Mouse (Mus musculus) liver, postnatal 0 days (tissue): ENCODE data around the gene Dagla. TPM values are rescaled to one million over a fixed set of nuclear protein-coding genes. Genes with fewer than 3 reads are reported as not detected.
A peak's percentile ranks its signal among the peaks of the same experiment; 100 is the strongest.

ENCODE experiments used
- ATAC-seq: fragments of 200-750 bp; cut with Nextera tagmentation; 2 replicates; pipeline ENCODE4 v1.8.0; 2017; ENCODE audit warnings: mild to moderate bottlenecking, moderate library complexity
- DNase-seq: peaks from one replicate; pipeline ENCODE4 v3.0.0-alpha.2; 2016
- H3K27ac ChIP-seq: fragments of 300-500 bp; sonication (generic); 2 replicates; pipeline ENCODE4 v1.5.1; 2014; ENCODE audit warnings: antibody characterized with exemption, moderate library complexity, mild to moderate bottlenecking, low read depth
- H3K27me3 ChIP-seq: fragments of 300-500 bp; sonication (generic); 2 replicates; pipeline ENCODE4 v1.6.1; 2014; ENCODE audit warnings: low read length, control low read depth, mixed read lengths; ENCODE audit not compliant: insufficient read depth
- H3K36me3 ChIP-seq: fragments of 300-500 bp; sonication (generic); replicated peaks from 2 replicates; pipeline ENCODE4 v1.6.1; 2014; ENCODE audit warnings: mild to moderate bottlenecking, control low read depth, low read length, moderate library complexity, mixed read lengths; ENCODE audit not compliant: insufficient read depth
- H3K4me1 ChIP-seq: fragments of 300-500 bp; sonication (generic); 2 replicates; pipeline ENCODE4 v1.6.1; 2014; ENCODE audit warnings: antibody characterized with exemption, mild to moderate bottlenecking, control low read depth; ENCODE audit not compliant: insufficient read depth
- H3K4me2 ChIP-seq: fragments of 300-500 bp; sonication (generic); 2 replicates; pipeline ENCODE4 v1.6.1; 2014; ENCODE audit warnings: low read depth, mild to moderate bottlenecking, low read length, moderate library complexity, mixed read lengths
- H3K4me3 ChIP-seq: fragments of 300-500 bp; sonication (generic); 2 replicates; pipeline ENCODE4 v1.5.1; 2014; ENCODE audit warnings: low read depth, low read length
- H3K9ac ChIP-seq: fragments of 300-500 bp; sonication (generic); replicated peaks from 2 replicates; pipeline ENCODE4 v1.6.1; 2014; ENCODE audit warnings: mild to moderate bottlenecking, moderate library complexity
- H3K9me3 ChIP-seq: fragments of 300-500 bp; sonication (generic); 2 replicates; pipeline ENCODE4 v1.6.1; 2016; ENCODE audit warnings: mild to moderate bottlenecking, control low read depth, low read length, mixed read lengths
- CTCF ChIP-seq: sonication (generic); IDR thresholded peaks from 2 replicates; pipeline ENCODE4 v1.5.1; 2016; ENCODE audit warnings: antibody characterized with exemption, low read depth
- EP300 ChIP-seq: IDR thresholded peaks from 2 replicates; pipeline ENCODE4 v1.6.1; 2016; ENCODE audit warnings: antibody characterized with exemption, low read depth, mild to moderate bottlenecking
- WGBS: fragments of 180-500 bp; shearing (Covaris S2); extraction: QIAGEN DNeasy Blood & Tissue Kit; methylation state at CpG from one replicate; pipeline ENCODE4 v1.1.7; 2014; ENCODE audit not compliant: insufficient replicate concordance; 5-methylcytosine and 5-hydroxymethylcytosine counted together
- polyA plus RNA-seq: library from polyadenylated mRNA; unstranded; fragments of >200 nt; fragmentation: Nextera tagmentation; extraction: Ambion mirVana; gene quantifications from 2 replicates; pipeline ENCODE4 v1.2.1, GENCODE M21; 2015

Dagla gene
- polyA plus RNA-seq, 1 experiment from 2014 or later: 0.21 TPM

DNA sequence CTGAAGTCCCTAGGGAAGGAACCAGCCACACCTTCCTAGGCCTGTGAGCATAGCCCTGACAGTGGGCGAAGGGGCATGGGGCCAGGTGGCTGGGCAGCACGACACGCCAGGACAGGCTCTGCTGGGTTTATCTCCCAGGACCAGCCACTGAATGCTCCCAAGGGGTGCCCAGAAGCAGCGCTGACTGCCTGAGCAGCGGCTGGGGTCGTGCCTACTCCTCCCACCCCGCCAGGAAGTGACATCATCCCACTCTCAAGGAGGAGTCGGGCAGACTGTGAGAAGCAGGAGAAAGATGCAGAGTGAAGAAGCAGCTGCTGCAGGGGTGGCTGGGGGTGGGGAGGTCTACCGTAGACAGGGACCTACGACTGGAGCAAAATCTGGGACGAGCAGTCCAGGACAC lies 31.9 kb downstream of the Dagla start:
- Histone ChIP-seq H3K9ac (no peak overlapping the region), H3K9me3 (no peaks in the 10 kb centered on the region), H3K4me1 (peaks cover 9% of the 10 kb centered on the region), H3K27me3 (no peaks in the 10 kb centered on the region), H3K36me3 (no peaks in the 10 kb centered on the region), H3K4me3 (no peak overlapping the region), H3K27ac (no peak overlapping the region), H3K4me2 (no peak overlapping the region)
- ATAC-seq (no peak), DNase-seq (peak; percentile 38)
- no peak for TF ChIP-seq EP300
- no peak for TF ChIP-seq CTCF
- 35% methylated on average over 11 of the region's 11 CpGs for WGBS

DNA sequence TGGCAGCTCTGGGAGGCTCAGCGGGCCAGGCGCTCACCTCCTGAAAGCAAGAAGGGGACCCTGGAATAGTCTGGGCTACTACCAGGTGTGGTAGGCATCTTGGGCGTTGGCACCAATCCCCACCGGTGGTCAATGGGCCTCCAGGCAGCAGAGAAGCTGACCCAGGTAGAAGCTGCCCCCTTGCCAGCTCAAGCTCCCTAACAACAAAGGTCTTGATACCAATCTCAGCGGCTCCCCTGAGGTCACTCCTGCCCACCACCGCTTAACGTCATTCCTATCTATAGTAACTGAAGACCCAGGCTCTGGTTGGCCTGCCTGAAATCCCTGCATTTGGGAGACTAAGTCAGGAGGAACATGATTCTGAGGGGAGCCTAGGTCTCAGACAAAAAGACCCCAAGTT lies 33.1 kb downstream of the Dagla start:
- WGBS: 79% methylated on average over 7 of the region's 7 CpGs
- peaks cover 3% of the 10 kb centered on the region for H3K4me1 ChIP-seq
- H3K4me2 ChIP-seq: no peak overlapping the region
- TF ChIP-seq CTCF (no peak), EP300 (no peak)
- DNase-seq (no peak), ATAC-seq (no peak)
- no peak overlapping the region for H3K9ac ChIP-seq
- H3K36me3 ChIP-seq: no peaks in the 10 kb centered on the region
- no peaks in the 10 kb centered on the region for H3K9me3 ChIP-seq
- no peaks in the 10 kb centered on the region for H3K27me3 ChIP-seq
- H3K27ac ChIP-seq: no peak overlapping the region
- no peak overlapping the region for H3K4me3 ChIP-seq

GRCm38 (mm10) chr19:10270356-10270755 lies 34.3 kb downstream of the Dagla start:
- Histone ChIP-seq H3K36me3 (no peaks in the 10 kb centered on the region), H3K9me3 (no peaks in the 10 kb centered on the region), H3K27ac (no peak overlapping the region), H3K4me3 (no peak overlapping the region), H3K27me3 (no peaks in the 10 kb centered on the region), H3K4me2 (no peak overlapping the region), H3K4me1 (peaks cover 3% of the 10 kb centered on the region), H3K9ac (no peak overlapping the region)
- no peak for TF ChIP-seq EP300
- no peak for TF ChIP-seq CTCF
- 72% methylated on average over 5 of the region's 5 CpGs for WGBS
- DNase-seq (no peak), ATAC-seq (no peak)

GRCm38 (mm10) chr19:10268851-10269250 lies 35.8 kb downstream of the Dagla start:
- Histone ChIP-seq H3K27me3 (no peaks in the 10 kb centered on the region), H3K36me3 (no peaks in the 10 kb centered on the region), H3K27ac (no peak overlapping the region), H3K9me3 (no peaks in the 10 kb centered on the region), H3K4me1 (peaks cover 3% of the 10 kb centered on the region), H3K9ac (no peak overlapping the region), H3K4me2 (no peak overlapping the region), H3K4me3 (no peak overlapping the region)
- WGBS: 82% methylated on average over 15 of the region's 15 CpGs
- DNase-seq (no peak), ATAC-seq (no peak)
- TF ChIP-seq EP300 (no peak), CTCF (no peak)

- no peaks in the 10 kb centered on the region for H3K9me3 ChIP-seq
- H3K27me3 ChIP-seq: no peaks in the 10 kb centered on the region
- H3K27ac ChIP-seq: no peak overlapping the region
- no peak overlapping the region for H3K4me3 ChIP-seq
- H3K36me3 ChIP-seq: no peaks in the 10 kb centered on the region
- ATAC-seq (peak; percentile 92), DNase-seq (peak; percentile 41)
- peaks cover 3% of the 10 kb centered on the region for H3K4me1 ChIP-seq
- no peak overlapping the region for H3K4me2 ChIP-seq
- TF ChIP-seq EP300 (no peak), CTCF (no peak)
- no peak overlapping the region for H3K9ac ChIP-seq
- 59% methylated on average over 10 of the region's 10 CpGs for WGBS
Measured at GRCm38 (mm10) chr19:10267953-10268352, 36.7 kb downstream of the Dagla start.

- ATAC-seq: no peak
- H3K9ac ChIP-seq: no peak overlapping the region
Measured at GRCm38 (mm10) chr19:10267057-10267456, 37.6 kb downstream of the Dagla start.

More at GRCm38 (mm10) chr19:10267057-10267456, 37.6 kb downstream of the Dagla start:
- peaks cover 3% of the 10 kb centered on the region for H3K4me1 ChIP-seq
- no peaks in the 10 kb centered on the region for H3K27me3 ChIP-seq
- DNase-seq: no peak
- H3K27ac ChIP-seq: peak overlapping the region; percentile 48
- 40% methylated on average over 15 of the region's 15 CpGs for WGBS
- no peak overlapping the region for H3K4me3 ChIP-seq
- no peak for TF ChIP-seq CTCF
- H3K4me2 ChIP-seq: no peak overlapping the region; the same call in 1 of the 2 replicates
- no peaks in the 10 kb centered on the region for H3K36me3 ChIP-seq
- no peaks in the 10 kb centered on the region for H3K9me3 ChIP-seq
